8 mouse cellular contexts compared by ENCODE assay signal in the genomic region with DNA sequence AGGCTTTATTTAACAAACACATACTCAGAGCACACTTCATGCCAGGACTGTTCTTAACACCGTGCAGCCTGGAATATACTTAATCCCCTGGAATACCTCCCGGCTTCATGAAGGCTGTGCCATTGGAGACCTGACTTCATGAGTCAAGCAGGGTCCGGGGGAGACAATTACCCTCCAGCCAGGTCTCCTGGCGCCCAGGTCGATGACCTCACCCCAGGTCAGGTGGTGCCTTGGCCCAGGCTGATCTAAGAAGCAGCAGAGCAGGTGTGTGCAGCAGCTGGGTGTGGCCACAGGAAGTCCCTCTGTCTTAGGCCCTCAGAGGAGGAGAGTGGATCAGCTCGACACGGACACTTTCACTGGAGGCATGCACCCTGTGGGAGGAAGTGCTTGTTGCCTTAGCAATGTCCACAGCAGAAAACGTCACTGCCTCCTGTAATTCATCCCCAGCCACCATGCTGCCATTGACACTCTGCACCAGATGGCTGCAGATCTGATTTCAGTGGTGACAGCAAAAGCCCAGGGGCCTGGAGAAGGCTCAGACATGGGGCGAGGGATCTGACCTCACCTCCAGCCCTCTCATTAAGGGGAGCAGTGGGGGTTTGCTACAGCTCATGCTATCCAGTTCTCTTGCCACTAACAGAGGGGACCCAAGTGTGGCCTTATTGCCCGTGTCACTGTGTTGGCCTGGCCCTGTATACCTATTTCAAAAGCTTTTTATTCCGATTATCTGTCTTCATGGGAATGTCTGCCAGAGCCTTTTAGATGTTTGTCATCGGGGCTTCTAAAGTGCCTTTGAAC.
A peak's percentile ranks its signal among the peaks of the same experiment; 100 is the strongest.
DNase-seq lines count a peak whose midpoint lies in the region; ATAC-seq lines count a peak whose summit lies in the region.

No protein-coding gene starts in this region.

- H3K9me3 ChIP-seq in kidney, embryonic 14.5 days (ENCODE audit: control insufficient read depth, low read length), result no peaks in the 10 kb centered on the region
- no peaks in the 10 kb centered on the region for H3K9me3 ChIP-seq in forebrain, embryonic 15.5 days
- H3K9me3 ChIP-seq in limb, embryonic 12.5 days, result no peaks in the 10 kb centered on the region
- H3K9me3 ChIP-seq in neural tube, embryonic 15.5 days (replicated peaks), result no peaks in the 10 kb centered on the region

- no peak overlapping the region for H3K9ac ChIP-seq in kidney, embryonic 14.5 days (ENCODE audit: low read depth, low read length)
- H3K9ac ChIP-seq in forebrain, embryonic 15.5 days (replicated peaks), result no peak overlapping the region
- H3K9ac ChIP-seq in limb, embryonic 12.5 days (replicated peaks), result no peak overlapping the region
- no peak overlapping the region for H3K9ac ChIP-seq in neural tube, embryonic 15.5 days (replicated peaks)

- peaks cover 8% of the 10 kb centered on the region; the same call in 1 of the 2 replicates for H3K4me1 ChIP-seq in kidney, embryonic 14.5 days (ENCODE audit: control insufficient read depth, insufficient read depth, low read length)
- H3K4me1 ChIP-seq in forebrain, embryonic 15.5 days, result no peaks in the 10 kb centered on the region
- peaks cover 15% of the 10 kb centered on the region for H3K4me1 ChIP-seq in limb, embryonic 12.5 days (replicated peaks)
- H3K4me1 ChIP-seq in neural tube, embryonic 15.5 days, result peaks cover 13% of the 10 kb centered on the region

- no peak overlapping the region for H3K4me2 ChIP-seq in kidney, embryonic 14.5 days (replicated peaks; ENCODE audit: low read depth, low read length)
- no peak overlapping the region for H3K4me2 ChIP-seq in forebrain, embryonic 15.5 days (replicated peaks)
- H3K4me2 ChIP-seq in limb, embryonic 12.5 days, result no peak overlapping the region
- H3K4me2 ChIP-seq in neural tube, embryonic 15.5 days, result no peak overlapping the region

- H3K27ac ChIP-seq in kidney, embryonic 14.5 days (ENCODE audit: low read depth, low read length), result no peak overlapping the region
- no peak overlapping the region for H3K27ac ChIP-seq in forebrain, embryonic 15.5 days (replicated peaks)
- H3K27ac ChIP-seq in limb, embryonic 12.5 days, result peak overlapping the region; percentile 35; the same call in 1 of the 2 replicates
- H3K27ac ChIP-seq in neural tube, embryonic 15.5 days (replicated peaks), result no peak overlapping the region

- no peaks in the 10 kb centered on the region for H3K27me3 ChIP-seq in kidney, embryonic 14.5 days (ENCODE audit: control insufficient read depth, insufficient read depth, low read length)
- no peaks in the 10 kb centered on the region for H3K27me3 ChIP-seq in forebrain, embryonic 15.5 days
- H3K27me3 ChIP-seq in limb, embryonic 12.5 days, result peaks cover 59% of the 10 kb centered on the region
- H3K27me3 ChIP-seq in neural tube, embryonic 15.5 days (replicated peaks), result no peaks in the 10 kb centered on the region

- ATAC-seq in kidney, embryonic 14.5 days (ENCODE audit: low FRiP score, low TSS enrichment), result peak; percentile 88
- peak; percentile 57; the same call in 1 of the 2 replicates for ATAC-seq in forebrain, embryonic 15.5 days (replicated peaks)
- peak; percentile 73 for ATAC-seq in limb, embryonic 12.5 days (ENCODE audit: insufficient number of reproducible peaks, insufficient read depth, low FRiP score, low TSS enrichment, low read depth)
- ATAC-seq in neural tube, embryonic 15.5 days (ENCODE audit: low FRiP score), result peak; percentile 36; the same call in 1 of the 2 replicates

- H3K36me3 ChIP-seq in kidney, embryonic 14.5 days (ENCODE audit: control insufficient read depth, insufficient read depth, low read length), result no peaks in the 10 kb centered on the region
- H3K36me3 ChIP-seq in forebrain, embryonic 15.5 days, result no peaks in the 10 kb centered on the region
- no peaks in the 10 kb centered on the region for H3K36me3 ChIP-seq in limb, embryonic 12.5 days
- H3K36me3 ChIP-seq in neural tube, embryonic 15.5 days, result no peaks in the 10 kb centered on the region

- 18% methylated on average over 12 of the region's 12 CpGs for WGBS in kidney, embryonic 14.5 days
- WGBS in forebrain, embryonic 15.5 days, result 54% methylated on average over 12 of the region's 12 CpGs
- 27% methylated on average over 12 of the region's 12 CpGs for WGBS in limb, embryonic 12.5 days
- 52% methylated on average over 12 of the region's 12 CpGs for WGBS in neural tube, embryonic 15.5 days

- no peak for DNase-seq in kidney, adult 18-20 months
- DNase-seq in B cell, adult 2 months, result no peak
- no peak for DNase-seq in spleen, postnatal 10 days (ENCODE audit: low spot score in 2 of 2)
- DNase-seq in frontal cortex, postnatal 25 days (ENCODE audit: low spot score in 2 of 2), result no peak

- no peak overlapping the region for H3K4me3 ChIP-seq in kidney, embryonic 14.5 days (ENCODE audit: low read length)
- no peak overlapping the region for H3K4me3 ChIP-seq in forebrain, embryonic 15.5 days
- H3K4me3 ChIP-seq in limb, embryonic 12.5 days (replicated peaks), result no peak overlapping the region
- H3K4me3 ChIP-seq in neural tube, embryonic 15.5 days (replicated peaks), result no peak overlapping the region

Comparison
In these comparisons a context has a peak if more than half of its experiments do, and no peak if none do; other contexts are left out.
1. ATAC-seq: peak in every context shown above with its lines; median percentile 88 in kidney, embryonic 14.5 days; 73 in limb, embryonic 12.5 days; 57 in forebrain, embryonic 15.5 days; 36 in neural tube, embryonic 15.5 days.